Mouse (Mus musculus) small intestine, adult 2 months (tissue): Measurements from ENCODE around the gene Inpp5a. TPM values are rescaled to one million over a fixed set of nuclear protein-coding genes. Genes with fewer than 3 reads are reported as not detected.

ENCODE experiments used
- H3K27ac ChIP-seq: fragments of 200-500 bp; 2 replicates; pipeline ENCODE4 v1.5.1; 2012; ENCODE audit warnings: low read depth, low read length, control low read depth, inconsistent platforms; ENCODE audit not compliant: insufficient read depth
- H3K27me3 ChIP-seq: fragments of 200-500 bp; 2 replicates; pipeline ENCODE4 v1.6.1; 2012; ENCODE audit warnings: mild to moderate bottlenecking, moderate library complexity, low read length, inconsistent platforms; ENCODE audit not compliant: control insufficient read depth, insufficient read depth
- H3K36me3 ChIP-seq: fragments of 200-500 bp; 2 replicates; pipeline ENCODE4 v1.6.1; 2012; ENCODE audit warnings: mild to moderate bottlenecking, low read length, control low read depth, inconsistent platforms; ENCODE audit not compliant: control insufficient read depth, insufficient read depth
- H3K4me1 ChIP-seq: fragments of 200-500 bp; 2 replicates; pipeline ENCODE4 v1.6.1; 2012; ENCODE audit warnings: low read length, inconsistent platforms, mixed read lengths; ENCODE audit not compliant: control insufficient read depth, insufficient read depth, insufficient read length
- H3K4me3 ChIP-seq: fragments of 200-500 bp; 2 replicates; pipeline ENCODE4 v1.5.1; 2012; ENCODE audit warnings: low read depth, mild to moderate bottlenecking, control low read depth, inconsistent platforms, low read length, moderate library complexity
- CTCF ChIP-seq: fragments of 200-500 bp; IDR thresholded peaks from 2 replicates; pipeline ENCODE4 v1.5.1; 2012; ENCODE audit warnings: low read depth, mild to moderate bottlenecking, control low read depth, inconsistent platforms, low read length, moderate library complexity, mixed read lengths; ENCODE audit not compliant: insufficient replicate concordance, insufficient read length; ENCODE audit errors: extremely low read depth
- POLR2A ChIP-seq: fragments of 200-500 bp; IDR thresholded peaks from 2 replicates; pipeline ENCODE4 v1.6.1; 2012; ENCODE audit warnings: low read depth, mild to moderate bottlenecking, control low read depth, inconsistent platforms, low read length, moderate library complexity
- WGBS: fragments of 180-500 bp; shearing (Covaris S2); methylation state at CpG from one replicate; pipeline ENCODE4 v1.1.7; 2018; 5-methylcytosine and 5-hydroxymethylcytosine counted together
- polyA plus RNA-seq: library from polyadenylated mRNA; depleted of rRNA; stranded (reverse); fragments of >200 nt; gene quantifications from 2 replicates; pipeline ENCODE4 v1.2.3, GENCODE M21; 2012

The Inpp5a gene
- polyA plus RNA-seq, 1 experiment, result 56.6 TPM

GRCm38 (mm10) chr7:139556331-139556730 is 167.4 kb downstream of the Inpp5a start:
- TF ChIP-seq CTCF, result no peak
- no peak overlapping the region for H3K4me3 ChIP-seq
- no peak overlapping the region for H3K27ac ChIP-seq
- no peaks in the 10 kb centered on the region for H3K4me1 ChIP-seq
- peaks cover 16% of the 10 kb centered on the region for H3K36me3 ChIP-seq
- WGBS, result 83% methylated on average over 5 of the region's 5 CpGs
- no peaks in the 10 kb centered on the region for H3K27me3 ChIP-seq

DNA sequence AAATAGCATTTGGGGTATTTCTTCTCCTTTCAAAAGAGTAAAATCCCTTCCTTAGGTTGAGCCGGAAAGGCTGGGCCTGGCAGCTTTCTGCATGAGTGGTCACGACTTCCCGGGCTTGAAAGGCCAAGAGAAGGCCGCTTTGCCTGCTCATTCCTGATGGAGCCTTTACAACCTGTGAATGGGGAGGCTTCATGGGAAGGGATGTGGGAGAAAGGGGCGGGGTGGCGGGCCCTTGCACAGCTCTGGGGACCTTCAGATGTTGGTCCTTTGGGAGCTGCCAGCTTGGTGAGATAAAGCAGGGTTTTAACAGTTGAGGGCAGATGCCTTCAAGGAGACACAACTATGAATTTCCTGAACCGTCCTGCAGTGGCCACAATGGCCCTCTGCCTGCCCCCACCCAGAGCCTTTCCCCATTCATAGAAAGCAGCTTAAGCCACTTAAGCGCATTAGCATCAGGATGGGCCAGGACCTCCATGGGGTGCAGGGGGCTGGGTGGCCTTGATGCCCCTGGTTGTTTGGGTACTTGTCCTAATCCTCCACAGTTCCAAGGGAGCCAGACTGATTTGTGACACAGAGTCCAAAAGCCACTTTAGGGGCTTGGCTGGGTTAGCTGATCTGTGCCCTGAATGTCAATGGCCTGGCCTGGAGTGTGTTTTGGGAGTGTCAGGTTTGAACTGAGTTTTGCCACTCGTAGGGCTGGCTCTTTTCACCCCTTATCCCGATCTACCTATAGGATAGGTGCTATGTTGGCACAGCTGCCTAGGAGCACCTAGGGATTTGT is 168.0 kb downstream of the Inpp5a start:
- Histone ChIP-seq H3K4me3 (no peak overlapping the region), H3K27ac (no peak overlapping the region), H3K36me3 (peaks cover 19% of the 10 kb centered on the region), H3K27me3 (no peaks in the 10 kb centered on the region), H3K4me1 (no peaks in the 10 kb centered on the region)
- WGBS, result 80% methylated on average over 10 of the region's 10 CpGs
- no peak for TF ChIP-seq CTCF
- no peak for TF ChIP-seq POLR2A

DNA sequence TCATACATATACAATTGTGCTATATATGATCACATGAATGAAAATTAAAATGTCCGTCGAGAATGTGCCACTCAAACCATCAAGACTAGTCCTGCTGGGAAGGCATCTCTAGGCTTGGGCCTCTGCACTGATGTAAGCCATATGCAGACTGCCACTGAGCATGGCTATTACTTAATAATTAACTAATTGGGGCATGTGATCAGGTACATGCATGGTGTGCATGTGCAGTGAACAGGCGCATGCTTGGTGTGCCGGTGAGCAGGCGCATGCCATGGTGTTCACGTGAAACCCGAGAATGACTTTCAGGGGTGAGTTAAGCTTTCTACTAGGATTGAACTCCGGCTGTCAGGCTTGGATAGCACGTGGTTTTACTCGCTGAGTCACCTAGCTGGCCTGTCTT is 170.8 kb downstream of the Inpp5a start:
- 88% methylated on average over 10 of the region's 10 CpGs for WGBS
- TF ChIP-seq CTCF, result no peak
- TF ChIP-seq POLR2A, result no peak

DNA sequence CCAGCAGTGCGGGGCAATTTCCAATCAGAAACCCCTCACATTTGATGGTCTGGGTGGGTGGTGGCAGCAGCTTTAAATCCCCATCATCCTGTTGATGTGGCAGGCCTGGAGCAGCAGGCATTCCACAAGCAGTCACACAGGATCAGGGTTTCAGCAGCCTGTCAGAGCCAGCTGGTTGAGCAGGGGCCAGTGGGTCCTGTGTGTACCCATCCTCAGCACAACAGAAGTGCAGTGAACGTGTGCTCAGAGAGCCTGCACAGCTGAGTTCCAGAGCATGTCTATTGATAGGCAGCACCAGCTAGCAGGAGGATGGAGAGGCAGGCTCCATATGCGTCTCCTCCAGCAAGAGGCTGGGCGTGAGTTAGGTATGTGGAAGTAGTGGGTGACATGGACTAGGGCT is 174.5 kb downstream of the Inpp5a start:
- Histone ChIP-seq H3K27ac (no peak overlapping the region), H3K27me3 (no peaks in the 10 kb centered on the region), H3K36me3 (peaks cover 41% of the 10 kb centered on the region), H3K4me1 (no peaks in the 10 kb centered on the region), H3K4me3 (no peak overlapping the region)
- 89% methylated on average over 4 of the region's 4 CpGs for WGBS
- TF ChIP-seq POLR2A (no peak), CTCF (no peak)

More for the DNA sequence above, 170.8 kb downstream of the Inpp5a start:
- H3K36me3 ChIP-seq, result peaks cover 25% of the 10 kb centered on the region
- no peaks in the 10 kb centered on the region for H3K27me3 ChIP-seq
- no peaks in the 10 kb centered on the region for H3K4me1 ChIP-seq
- no peak overlapping the region for H3K27ac ChIP-seq
- no peak overlapping the region for H3K4me3 ChIP-seq

DNA sequence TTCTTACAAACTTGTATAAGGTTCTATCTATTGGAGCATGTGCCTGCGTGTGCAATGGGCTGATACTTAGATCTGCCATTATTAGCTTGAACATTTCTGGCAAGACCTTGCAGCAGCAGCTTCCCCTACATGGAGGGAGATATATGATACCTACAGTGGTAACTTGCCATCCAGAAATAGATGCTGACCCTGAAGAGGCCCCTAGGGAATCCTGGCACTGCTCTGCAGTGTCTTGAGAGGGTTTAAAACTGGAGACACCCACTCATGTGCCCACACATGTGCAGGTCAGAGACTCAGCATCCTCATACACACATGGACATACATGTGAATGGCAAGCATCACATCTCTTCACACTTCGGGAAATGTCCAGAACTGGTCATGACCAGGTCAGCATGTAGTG is 175.3 kb downstream of the Inpp5a start:
- Histone ChIP-seq H3K36me3 (peaks cover 34% of the 10 kb centered on the region), H3K4me3 (no peak overlapping the region), H3K4me1 (no peaks in the 10 kb centered on the region), H3K27ac (no peak overlapping the region), H3K27me3 (no peaks in the 10 kb centered on the region)
- TF ChIP-seq POLR2A, result no peak
- TF ChIP-seq CTCF, result no peak
- 90% methylated on average over 2 of the region's 2 CpGs for WGBS

DNA sequence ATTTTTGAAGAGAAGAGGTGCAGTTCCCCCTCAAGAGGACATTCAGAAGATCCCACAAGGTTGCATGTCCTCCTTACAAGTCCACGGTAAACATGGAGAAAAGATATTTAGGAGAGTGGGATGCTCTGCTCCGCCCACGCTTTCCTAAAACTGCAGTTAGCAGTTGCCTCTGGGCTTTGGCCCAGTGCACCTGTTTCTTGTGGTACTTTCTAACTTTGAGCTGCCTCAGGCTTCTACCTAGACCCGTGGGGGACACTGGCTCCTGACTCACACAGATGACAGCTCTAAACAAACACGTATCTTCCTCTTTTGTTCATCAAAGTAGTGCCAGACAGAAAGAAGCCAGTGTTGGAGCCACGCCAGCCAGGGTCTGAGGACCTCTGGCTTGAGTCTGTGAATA is 177.1 kb downstream of the Inpp5a start:
- TF ChIP-seq POLR2A, result no peak
- TF ChIP-seq CTCF, result no peak
- WGBS, result 83% methylated on average over 6 of the region's 6 CpGs
- no peak overlapping the region for H3K27ac ChIP-seq
- H3K27me3 ChIP-seq, result no peaks in the 10 kb centered on the region
- H3K4me3 ChIP-seq, result no peak overlapping the region
- H3K36me3 ChIP-seq, result peaks cover 30% of the 10 kb centered on the region
- H3K4me1 ChIP-seq, result no peaks in the 10 kb centered on the region

DNA sequence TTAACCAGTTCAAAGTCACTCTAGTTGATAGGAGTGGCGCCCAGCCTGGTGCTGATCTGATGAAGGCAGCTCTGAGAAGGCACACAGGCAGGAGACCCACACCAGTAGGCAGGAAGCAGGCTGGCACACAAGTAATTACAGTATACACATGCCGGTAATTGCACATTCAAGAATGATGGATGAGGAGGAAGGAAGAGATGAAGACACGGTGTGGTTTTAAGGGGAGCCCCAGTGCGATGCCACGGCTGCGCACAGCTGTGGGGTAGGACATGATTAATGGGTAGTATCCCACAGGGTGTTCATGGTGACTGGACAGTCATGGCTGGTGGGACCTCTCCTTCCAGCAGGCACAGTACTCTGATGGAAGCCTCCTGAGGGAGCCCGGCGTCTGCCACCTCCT is 177.6 kb downstream of the Inpp5a start:
- TF ChIP-seq POLR2A (no peak), CTCF (no peak)
- Histone ChIP-seq H3K4me1 (no peaks in the 10 kb centered on the region), H3K27me3 (no peaks in the 10 kb centered on the region), H3K27ac (no peak overlapping the region), H3K4me3 (no peak overlapping the region), H3K36me3 (peaks cover 27% of the 10 kb centered on the region)
- WGBS, result 81% methylated on average over 8 of the region's 8 CpGs
